Mouse (Mus musculus): ENCODE results near the gene Eif5. TPM values are rescaled to one million over a fixed set of nuclear protein-coding genes. Genes with fewer than 3 reads are reported as not detected.

Eif5 gene
- polyA plus RNA-seq (2012; rRNA removed) = 81.9 and 99.6 TPM in 2 replicates

GRCm38 (mm10) chr12:111537796-111538291, at the start of gene Eif5:
Gene Eif5, plus strand, starts transcription at chr12:111538016.

GRCm38 (mm10) chr12:111574074-111574886, 36.5 kb downstream of the Eif5 start, which contains the start of gene Mark3:
Gene Mark3, plus strand, starts transcription at chr12:111574523.

Other genes starting within 250 kb of the Eif5 start
- gene Cdc42bpb, start 160.3 kb upstream of the Eif5 start, polyA plus RNA-seq (2012; rRNA removed) = 318 and 329 TPM in 2 replicates
- gene Lbhd2, start 131.2 kb upstream of the Eif5 start, polyA plus RNA-seq (2012; rRNA removed) = 0.33 TPM in 1 of 2 replicates, not detected in the other
- 10.1 and 13.1 TPM in 2 replicates for gene Exoc3l4, start 121.0 kb upstream of the Eif5 start, polyA plus RNA-seq (2012; rRNA removed)
- gene Tnfaip2, start 95.5 kb upstream of the Eif5 start, polyA plus RNA-seq (2012; rRNA removed) = 15.6 and 17.9 TPM in 2 replicates
- gene Gm266, start 52.2 kb upstream of the Eif5 start, polyA plus RNA-seq (2012; rRNA removed) = 0.91 and 1.5 TPM in 2 replicates
- gene Mark3, start 36.5 kb downstream of the Eif5 start, polyA plus RNA-seq (2012; rRNA removed) = 24.0 and 28.9 TPM in 2 replicates
- gene Ckb, start 134.3 kb downstream of the Eif5 start, polyA plus RNA-seq (2012; rRNA removed) = 744 and 946 TPM in 2 replicates
- 29.6 and 41.0 TPM in 2 replicates for gene Trmt61a, start 140.1 kb downstream of the Eif5 start, polyA plus RNA-seq (2012; rRNA removed)
- 7.2 and 7.6 TPM in 2 replicates for gene Bag5, start 175.2 kb downstream of the Eif5 start, polyA plus RNA-seq (2012; rRNA removed)
- gene Apopt1, start 175.2 kb downstream of the Eif5 start, polyA plus RNA-seq (2012; rRNA removed) = 37.4 and 41.9 TPM in 2 replicates
- gene Klc1, start 220.8 kb downstream of the Eif5 start, polyA plus RNA-seq (2012; rRNA removed) = 102 and 104 TPM in 2 replicates

Data from colon, adult 2 months (tissue).